Mouse (Mus musculus): ENCODE data around the gene Znrf3. TPM values are rescaled to one million over a fixed set of nuclear protein-coding genes. Genes with fewer than 3 reads are reported as not detected.
A peak's percentile ranks its signal among the peaks of the same experiment; 100 is the strongest.

The Znrf3 gene
- polyA plus RNA-seq, 1 experiment: 3.8 TPM

DNA sequence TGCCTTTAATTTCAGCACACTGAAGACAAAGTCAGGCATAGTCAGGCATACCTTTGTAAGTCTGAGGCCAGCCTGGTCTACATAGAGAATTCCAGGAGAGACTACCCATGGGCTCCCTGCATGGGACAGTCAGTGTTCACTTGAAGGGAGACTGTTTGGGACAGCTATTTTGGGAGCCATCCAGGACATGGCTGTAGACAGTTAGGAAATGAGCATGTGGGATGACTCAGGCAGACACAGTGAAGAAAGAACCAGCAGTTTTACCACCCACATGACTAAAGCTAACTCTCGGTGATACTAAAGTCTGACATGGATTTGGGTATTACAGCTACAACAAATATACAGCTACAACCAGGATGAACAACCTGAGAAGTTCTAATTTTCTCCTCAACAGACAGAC lies 89.9 kb downstream of the Znrf3 start:
- Histone ChIP-seq H3K4me2 (ENCODE audit: low read depth) (peak overlapping the region; percentile 33), H3K36me3 (ENCODE audit: control insufficient read depth, insufficient read depth) (no peaks in the 10 kb centered on the region), H3K79me2 (ENCODE audit: control insufficient read depth, insufficient read depth) (peaks cover 9% of the 10 kb centered on the region), H3K27me3 (ENCODE audit: control insufficient read depth, insufficient read depth, insufficient read length) (no peaks in the 10 kb centered on the region), H3ac (ENCODE audit: control insufficient read depth, insufficient read length) (no peak overlapping the region), H3K4me3 (no peak overlapping the region)
- TF ChIP-seq TCF12 (IDR thresholded peaks at IDR 0.05; ENCODE audit: insufficient read depth, poor library complexity, severe bottlenecking) (no peak), MYOG (IDR thresholded peaks at IDR 0.05; ENCODE audit: control insufficient read depth in 1 of 3, insufficient read depth in 1 of 3, insufficient read length in 2 of 3, low read depth in 2 of 3) (no peak), SRF (IDR thresholded peaks at IDR 0.05; ENCODE audit: control insufficient read depth, insufficient read length, low read depth) (no peak), POLR2A (IDR thresholded peaks at IDR 0.05; ENCODE audit: insufficient read length, low read depth) (no peak), CEBPB (IDR thresholded peaks at IDR 0.05; ENCODE audit: insufficient read depth, poor library complexity, severe bottlenecking) (peak; percentile 68; the same call in 1 of the 2 replicates), MAX (IDR thresholded peaks at IDR 0.05; ENCODE audit: low read depth) (no peak), USF1 (IDR thresholded peaks at IDR 0.05; ENCODE audit: low read depth) (peak; percentile 74), TCF3 (IDR thresholded peaks at IDR 0.05; ENCODE audit: insufficient read length, low read depth) (no peak)

DNA sequence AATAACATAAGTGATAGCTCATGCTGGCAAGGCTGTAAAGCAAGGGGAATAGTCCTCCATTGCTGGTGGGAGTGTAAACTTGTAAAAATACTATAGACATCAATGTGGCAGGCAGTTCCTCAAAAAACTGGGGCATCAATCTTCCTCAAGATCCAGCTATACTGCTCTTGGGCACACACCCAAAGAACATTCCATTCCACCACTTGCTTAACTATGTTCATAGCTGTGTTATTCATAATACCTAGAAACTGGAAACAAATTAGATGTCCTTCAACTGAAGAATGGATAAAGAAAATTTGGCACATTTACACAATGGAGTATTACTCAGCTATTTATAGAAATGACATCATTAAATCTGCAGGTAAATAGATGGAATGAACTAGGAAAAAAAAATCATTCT lies 91.6 kb downstream of the Znrf3 start:
- Histone ChIP-seq H3K36me3 (ENCODE audit: control insufficient read depth, insufficient read depth) (no peaks in the 10 kb centered on the region), H3K4me3 (no peak overlapping the region), H3ac (ENCODE audit: control insufficient read depth, insufficient read length) (no peak overlapping the region), H3K79me2 (ENCODE audit: control insufficient read depth, insufficient read depth) (peaks cover 23% of the 10 kb centered on the region), H3K4me2 (ENCODE audit: low read depth) (no peak overlapping the region), H3K27me3 (ENCODE audit: control insufficient read depth, insufficient read depth, insufficient read length) (no peaks in the 10 kb centered on the region)
- TF ChIP-seq MYOD1 (IDR thresholded peaks at IDR 0.05; ENCODE audit: control insufficient read depth in 1 of 3, insufficient read length in 2 of 3, low read depth in 2 of 3): no peak

DNA sequence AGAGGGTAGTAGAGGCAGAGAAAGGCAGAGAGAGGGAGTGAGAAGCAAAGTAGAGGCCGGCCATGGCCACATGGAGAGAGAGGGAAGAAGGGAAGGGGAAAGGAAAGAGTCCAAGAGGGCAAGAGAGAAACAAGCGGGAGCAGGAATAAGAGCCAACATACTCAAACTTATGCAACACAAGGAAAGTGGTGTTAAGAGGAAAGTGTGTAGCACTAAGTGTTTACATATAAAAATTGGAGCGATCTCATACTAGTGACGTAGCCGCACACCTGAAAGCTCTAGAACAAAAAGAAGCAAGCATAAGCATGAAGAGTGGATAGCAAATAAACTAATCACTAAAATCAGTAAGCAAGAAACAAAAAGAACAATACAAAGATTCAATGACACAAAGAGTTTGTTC lies 95.2 kb downstream of the Znrf3 start:
- TF ChIP-seq USF1 (IDR thresholded peaks at IDR 0.05; ENCODE audit: low read depth) (no peak), TCF12 (IDR thresholded peaks at IDR 0.05; ENCODE audit: insufficient read depth, poor library complexity, severe bottlenecking) (no peak), POLR2AphosphoS2 (IDR thresholded peaks at IDR 0.05; ENCODE audit: insufficient read length, low read depth) (no peak), REST (IDR thresholded peaks at IDR 0.05; ENCODE audit: insufficient read depth, insufficient read length) (no peak), MYOG (IDR thresholded peaks at IDR 0.05; ENCODE audit: control insufficient read depth in 1 of 3, insufficient read depth in 1 of 3, insufficient read length in 2 of 3, low read depth in 2 of 3) (no peak), CEBPB (IDR thresholded peaks at IDR 0.05; ENCODE audit: insufficient read depth, poor library complexity, severe bottlenecking) (no peak), SRF (IDR thresholded peaks at IDR 0.05; ENCODE audit: control insufficient read depth, insufficient read length, low read depth) (no peak), TCF3 (IDR thresholded peaks at IDR 0.05; ENCODE audit: insufficient read length, low read depth) (no peak), MAX (IDR thresholded peaks at IDR 0.05; ENCODE audit: low read depth) (no peak), MYOD1 (IDR thresholded peaks at IDR 0.05; ENCODE audit: control insufficient read depth in 1 of 3, insufficient read length in 2 of 3, low read depth in 2 of 3) (no peak)
- H3K79me2 ChIP-seq (ENCODE audit: control insufficient read depth, insufficient read depth): peaks cover 36% of the 10 kb centered on the region
- no peaks in the 10 kb centered on the region for H3K36me3 ChIP-seq (ENCODE audit: control insufficient read depth, insufficient read depth)
- H3ac ChIP-seq (ENCODE audit: control insufficient read depth, insufficient read length): no peak overlapping the region
- no peak overlapping the region for H3K4me3 ChIP-seq
- H3K27me3 ChIP-seq (ENCODE audit: control insufficient read depth, insufficient read depth, insufficient read length): no peaks in the 10 kb centered on the region
- H3K4me2 ChIP-seq (ENCODE audit: low read depth): no peak overlapping the region

DNA sequence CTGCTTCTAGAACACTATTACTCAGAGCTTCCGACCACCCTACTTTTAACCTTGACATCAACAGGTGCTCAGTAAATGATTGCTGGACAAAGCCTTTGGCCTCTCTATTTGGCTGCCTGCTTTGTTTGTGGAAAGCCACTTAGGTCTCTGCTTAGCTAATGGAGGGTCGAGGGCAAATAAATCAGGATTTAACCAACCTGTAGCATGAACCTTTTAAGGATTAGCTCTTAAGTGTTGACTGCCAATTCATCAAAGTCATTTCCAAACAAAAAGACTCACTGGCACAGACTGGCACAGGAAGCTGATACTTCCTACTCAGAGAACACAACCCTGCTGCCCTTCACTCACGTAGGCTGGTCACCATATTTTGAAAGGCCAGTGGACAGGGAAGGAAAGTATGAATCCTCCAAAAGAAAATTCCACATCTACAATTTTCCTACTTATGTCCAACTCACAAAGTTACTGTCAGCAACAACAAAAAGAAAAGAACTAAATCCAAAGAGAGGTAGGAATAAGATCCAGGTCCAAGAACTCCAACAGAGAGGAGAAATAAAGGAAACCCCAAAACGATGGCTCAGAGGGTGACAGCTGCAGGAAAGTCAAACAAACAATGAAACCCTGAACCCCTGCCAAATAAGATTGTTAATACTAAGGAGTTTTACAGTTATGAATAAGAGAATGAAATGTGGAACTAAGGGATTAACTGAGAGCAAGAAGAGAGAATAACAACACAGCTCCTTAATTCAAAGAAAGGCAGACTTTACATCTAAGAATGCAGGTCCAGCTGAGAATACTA lies 97.6 kb downstream of the Znrf3 start:
- Histone ChIP-seq H3K36me3 (ENCODE audit: control insufficient read depth, insufficient read depth) (no peaks in the 10 kb centered on the region), H3K27me3 (ENCODE audit: control insufficient read depth, insufficient read depth, insufficient read length) (no peaks in the 10 kb centered on the region), H3ac (ENCODE audit: control insufficient read depth, insufficient read length) (no peak overlapping the region), H3K4me3 (no peak overlapping the region), H3K4me2 (ENCODE audit: low read depth) (peak overlapping the region; percentile 62), H3K79me2 (ENCODE audit: control insufficient read depth, insufficient read depth) (peaks cover 57% of the 10 kb centered on the region)
- TF ChIP-seq USF1 (IDR thresholded peaks at IDR 0.05; ENCODE audit: low read depth): no peak
- TF ChIP-seq CEBPB (IDR thresholded peaks at IDR 0.05; ENCODE audit: insufficient read depth, poor library complexity, severe bottlenecking): no peak
- no peak for TF ChIP-seq POLR2A (IDR thresholded peaks at IDR 0.05; ENCODE audit: insufficient read length, low read depth)
- TF ChIP-seq TCF3 (IDR thresholded peaks at IDR 0.05; ENCODE audit: insufficient read length, low read depth): no peak
- no peak for TF ChIP-seq MYOG (IDR thresholded peaks at IDR 0.05; ENCODE audit: control insufficient read depth in 1 of 3, insufficient read depth in 1 of 3, insufficient read length in 2 of 3, low read depth in 2 of 3)
- TF ChIP-seq E2F4 (IDR thresholded peaks at IDR 0.05; ENCODE audit: insufficient read depth): no peak
- no peak for TF ChIP-seq MAX (IDR thresholded peaks at IDR 0.05; ENCODE audit: low read depth)
- TF ChIP-seq SRF (IDR thresholded peaks at IDR 0.05; ENCODE audit: control insufficient read depth, insufficient read length, low read depth): no peak
- peak; percentile 25 for TF ChIP-seq TCF12 (IDR thresholded peaks at IDR 0.05; ENCODE audit: insufficient read depth, poor library complexity, severe bottlenecking)
- TF ChIP-seq MYOD1 (IDR thresholded peaks at IDR 0.05; ENCODE audit: control insufficient read depth in 1 of 3, insufficient read length in 2 of 3, low read depth in 2 of 3): peak; percentile 35 to 60 (median 52)
- no peak for TF ChIP-seq REST (IDR thresholded peaks at IDR 0.05; ENCODE audit: insufficient read depth, insufficient read length)
- TF ChIP-seq POLR2AphosphoS2 (IDR thresholded peaks at IDR 0.05; ENCODE audit: insufficient read length, low read depth): no peak

DNA sequence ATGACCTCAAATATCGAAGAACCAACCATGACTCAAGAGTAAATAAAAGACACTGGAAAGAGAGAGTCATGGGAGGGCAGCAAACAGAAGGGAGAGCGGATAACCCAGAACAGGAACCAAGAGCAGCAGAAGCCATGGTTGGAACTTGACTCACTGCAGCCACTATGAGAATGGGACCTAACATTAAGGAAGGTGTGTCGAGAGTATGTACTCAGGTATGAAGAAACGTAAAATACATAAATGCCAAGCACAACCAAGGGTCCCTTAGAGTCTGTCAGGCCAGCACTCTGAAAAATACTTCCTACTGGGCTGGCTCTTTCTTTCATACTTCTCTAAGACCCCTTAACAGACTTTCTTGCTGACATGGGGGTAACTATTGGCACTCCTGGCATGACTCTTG lies 100.9 kb downstream of the Znrf3 start:
- H3K79me2 ChIP-seq (ENCODE audit: control insufficient read depth, insufficient read depth): peaks cover 52% of the 10 kb centered on the region
- H3K27me3 ChIP-seq (ENCODE audit: control insufficient read depth, insufficient read depth, insufficient read length): no peaks in the 10 kb centered on the region
- TF ChIP-seq SRF (IDR thresholded peaks at IDR 0.05; ENCODE audit: control insufficient read depth, insufficient read length, low read depth): no peak
- no peak for TF ChIP-seq CEBPB (IDR thresholded peaks at IDR 0.05; ENCODE audit: insufficient read depth, poor library complexity, severe bottlenecking)
- TF ChIP-seq MAX (IDR thresholded peaks at IDR 0.05; ENCODE audit: low read depth): no peak
- no peak for TF ChIP-seq POLR2AphosphoS2 (IDR thresholded peaks at IDR 0.05; ENCODE audit: insufficient read length, low read depth)
- TF ChIP-seq REST (IDR thresholded peaks at IDR 0.05; ENCODE audit: insufficient read depth, insufficient read length): no peak
- no peak for TF ChIP-seq TCF12 (IDR thresholded peaks at IDR 0.05; ENCODE audit: insufficient read depth, poor library complexity, severe bottlenecking)
- TF ChIP-seq MYOG (IDR thresholded peaks at IDR 0.05; ENCODE audit: control insufficient read depth in 1 of 3, insufficient read depth in 1 of 3, insufficient read length in 2 of 3, low read depth in 2 of 3): no peak
- TF ChIP-seq TCF3 (IDR thresholded peaks at IDR 0.05; ENCODE audit: insufficient read length, low read depth): no peak
- TF ChIP-seq MYOD1 (IDR thresholded peaks at IDR 0.05; ENCODE audit: control insufficient read depth in 1 of 3, insufficient read length in 2 of 3, low read depth in 2 of 3): no peak
- H3K4me2 ChIP-seq (ENCODE audit: low read depth): no peak overlapping the region
- H3K4me3 ChIP-seq: no peak overlapping the region
- no peak overlapping the region for H3ac ChIP-seq (ENCODE audit: control insufficient read depth, insufficient read length)
- no peaks in the 10 kb centered on the region for H3K36me3 ChIP-seq (ENCODE audit: control insufficient read depth, insufficient read depth)

All from myocyte (in vitro differentiated cells).